Mouse (Mus musculus) embryo, embryonic 11 days (tissue): ENCODE results near the gene Tpte.

Experiments used
- DNase-seq: peaks from one replicate; pipeline ENCODE4 v3.0.0-alpha.2; 2015

Gene Tpte

DNA sequence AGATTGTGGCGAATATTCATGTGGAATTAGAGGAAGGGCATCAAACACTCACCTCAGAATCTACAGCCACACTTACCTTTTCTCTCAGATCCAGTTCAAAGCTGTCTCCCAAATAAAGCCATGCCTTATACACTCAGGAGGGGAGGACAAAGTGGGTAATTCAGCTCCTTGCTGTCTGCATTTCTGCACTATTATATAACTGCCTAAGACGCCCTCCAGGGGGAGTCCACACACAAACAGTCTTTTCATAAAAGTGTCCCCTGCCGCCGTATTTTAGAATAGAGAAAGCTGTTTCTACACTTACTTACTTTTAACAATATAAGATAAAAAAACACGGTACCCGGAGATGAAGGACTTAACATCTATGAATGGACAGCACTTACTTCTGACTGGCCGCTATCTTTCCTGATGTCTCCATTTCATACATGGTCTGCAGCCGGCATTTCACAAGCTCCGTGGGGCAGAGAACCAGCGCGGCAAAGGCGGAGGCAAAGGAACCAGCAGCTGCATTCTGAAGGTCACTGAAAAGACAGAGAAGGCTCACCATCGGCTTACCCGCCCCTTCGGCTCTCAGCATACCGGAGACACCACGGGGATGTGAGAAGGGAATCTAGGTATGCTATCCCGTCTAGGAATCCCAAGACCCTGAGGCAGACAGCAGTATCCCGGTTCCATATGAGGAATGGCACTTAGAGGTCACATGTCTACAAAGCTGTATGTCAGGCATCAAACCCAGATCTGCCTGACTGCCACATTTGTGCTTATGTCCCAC lies 99.8 kb downstream of the Tpte start:
- DNase-seq, result no peak

DNA sequence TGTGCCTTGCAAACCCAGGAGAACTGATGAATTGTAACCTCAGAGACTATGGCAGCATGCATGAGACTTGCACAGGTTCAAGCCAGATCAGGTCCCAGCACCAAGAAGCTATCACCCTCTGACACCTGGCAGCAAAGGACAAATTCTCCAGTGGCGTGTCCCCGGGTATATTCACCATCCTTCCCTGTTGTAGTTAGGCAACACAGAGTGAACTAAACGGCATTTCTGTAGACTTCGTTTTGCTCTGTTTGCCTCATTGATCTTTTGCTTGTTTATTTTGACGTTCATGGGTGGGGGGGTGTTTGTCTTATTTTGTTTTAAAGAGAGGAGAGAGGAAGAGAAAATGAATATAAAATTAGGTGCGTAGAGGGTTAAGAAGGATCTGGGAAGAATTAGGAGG lies 101.9 kb downstream of the Tpte start:
- no peak for DNase-seq

DNA sequence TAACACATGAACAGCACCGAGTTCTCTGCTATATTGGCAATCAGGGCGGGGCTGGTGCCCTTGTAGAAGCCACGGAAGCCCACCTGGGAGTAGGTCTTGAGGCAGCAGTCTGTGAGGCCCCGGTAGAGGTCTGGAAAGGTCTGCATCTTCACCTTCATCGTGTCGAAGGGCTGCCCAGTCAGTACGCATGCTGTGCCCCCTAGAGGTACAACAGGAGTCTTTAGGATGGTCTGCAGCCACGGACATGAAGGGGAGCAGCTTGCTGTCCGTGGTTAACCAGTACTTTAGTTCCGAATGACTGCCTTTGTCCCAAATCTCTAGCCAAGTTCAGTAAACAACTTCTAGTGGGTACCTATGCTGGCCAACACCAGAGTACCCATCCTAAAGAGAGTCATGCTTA lies 106.6 kb downstream of the Tpte start:
- DNase-seq, result no peak

DNA sequence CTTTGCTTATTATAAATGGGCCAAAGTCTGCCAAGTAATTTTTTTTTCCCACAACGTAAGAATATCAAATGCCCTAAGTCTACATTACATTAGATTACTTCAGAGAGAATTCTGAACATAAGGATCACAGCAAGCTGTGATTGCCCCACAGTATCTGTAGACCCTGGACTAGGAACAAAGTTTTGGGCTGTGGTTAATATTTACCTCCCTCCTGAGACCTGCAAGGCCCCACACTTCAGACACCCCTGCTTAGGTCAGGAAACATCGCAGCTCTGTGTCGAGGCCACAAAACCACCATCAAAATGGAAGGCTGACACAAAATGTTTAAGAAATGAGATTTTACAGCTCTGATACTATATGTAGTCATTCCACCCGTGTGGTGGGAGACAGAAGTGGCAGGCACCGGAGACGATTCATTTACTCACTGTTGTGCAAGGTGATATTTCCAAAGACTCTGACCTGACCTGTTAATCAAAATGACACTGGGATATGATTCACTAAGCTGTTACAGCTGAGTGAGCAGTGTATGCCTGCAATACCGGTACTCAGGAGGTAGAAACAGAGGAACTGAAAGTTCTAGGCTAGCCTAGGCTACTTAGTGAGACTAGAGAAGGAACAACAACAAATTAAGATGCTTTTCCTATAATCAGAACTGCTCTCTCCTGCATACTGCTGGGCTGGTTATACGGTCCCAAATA lies 107.7 kb downstream of the Tpte start:
- DNase-seq, result no peak

DNA sequence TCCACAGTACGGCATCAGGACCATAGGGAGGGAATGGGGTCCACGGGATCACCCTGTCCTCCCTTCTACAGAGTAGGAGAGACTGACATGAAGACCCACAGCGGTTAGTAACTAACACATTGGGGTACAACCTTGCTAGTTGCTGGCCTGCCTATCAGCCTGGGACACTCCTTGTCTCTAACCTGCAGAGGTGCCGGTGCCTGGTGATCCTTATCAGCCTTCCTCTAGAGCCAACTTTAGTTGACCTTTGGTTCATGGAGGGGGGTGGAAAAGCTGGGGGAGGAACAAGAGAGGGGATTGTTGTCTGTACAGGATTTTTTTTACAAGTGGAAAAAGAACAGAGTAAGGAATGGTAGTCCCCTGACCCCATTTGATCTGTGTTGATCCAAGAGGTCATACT lies 111.2 kb downstream of the Tpte start:
- no peak for DNase-seq

DNA sequence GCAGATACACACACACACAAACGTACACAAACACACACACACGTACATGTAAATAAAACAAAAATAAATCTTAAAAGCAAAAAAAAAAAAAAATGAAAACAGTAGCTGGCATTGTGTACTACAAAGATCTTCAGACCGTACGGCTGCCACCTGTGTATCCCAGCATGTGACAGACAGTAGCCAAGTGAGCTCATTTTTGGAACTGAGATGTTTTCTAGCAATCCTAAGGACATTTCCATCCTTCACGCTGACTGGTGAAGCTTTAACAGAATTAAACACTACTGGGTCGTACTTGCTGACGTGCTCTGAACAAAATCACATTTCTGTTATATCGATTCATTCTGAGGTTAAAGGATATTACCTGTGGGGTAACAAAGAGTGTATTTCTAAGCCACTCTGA lies 112.0 kb downstream of the Tpte start:
- DNase-seq, result no peak

DNA sequence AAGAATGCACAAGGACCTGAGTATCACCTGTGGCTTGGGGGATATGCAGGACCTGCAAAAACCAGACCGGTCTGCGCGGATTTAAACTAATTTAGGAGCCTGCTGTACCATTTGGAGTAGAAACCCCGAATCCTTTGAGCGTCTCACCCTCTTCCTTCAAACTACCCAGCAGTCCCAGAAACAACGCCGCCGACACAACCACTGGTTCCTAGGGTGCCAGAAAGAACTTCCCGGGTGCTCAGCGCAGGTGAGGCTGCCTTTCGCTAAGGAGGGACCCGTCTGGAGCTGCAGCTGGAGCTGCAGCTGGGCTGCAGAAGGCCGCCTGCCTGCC lies 114.5 kb downstream of the Tpte start:
- no peak for DNase-seq

DNA sequence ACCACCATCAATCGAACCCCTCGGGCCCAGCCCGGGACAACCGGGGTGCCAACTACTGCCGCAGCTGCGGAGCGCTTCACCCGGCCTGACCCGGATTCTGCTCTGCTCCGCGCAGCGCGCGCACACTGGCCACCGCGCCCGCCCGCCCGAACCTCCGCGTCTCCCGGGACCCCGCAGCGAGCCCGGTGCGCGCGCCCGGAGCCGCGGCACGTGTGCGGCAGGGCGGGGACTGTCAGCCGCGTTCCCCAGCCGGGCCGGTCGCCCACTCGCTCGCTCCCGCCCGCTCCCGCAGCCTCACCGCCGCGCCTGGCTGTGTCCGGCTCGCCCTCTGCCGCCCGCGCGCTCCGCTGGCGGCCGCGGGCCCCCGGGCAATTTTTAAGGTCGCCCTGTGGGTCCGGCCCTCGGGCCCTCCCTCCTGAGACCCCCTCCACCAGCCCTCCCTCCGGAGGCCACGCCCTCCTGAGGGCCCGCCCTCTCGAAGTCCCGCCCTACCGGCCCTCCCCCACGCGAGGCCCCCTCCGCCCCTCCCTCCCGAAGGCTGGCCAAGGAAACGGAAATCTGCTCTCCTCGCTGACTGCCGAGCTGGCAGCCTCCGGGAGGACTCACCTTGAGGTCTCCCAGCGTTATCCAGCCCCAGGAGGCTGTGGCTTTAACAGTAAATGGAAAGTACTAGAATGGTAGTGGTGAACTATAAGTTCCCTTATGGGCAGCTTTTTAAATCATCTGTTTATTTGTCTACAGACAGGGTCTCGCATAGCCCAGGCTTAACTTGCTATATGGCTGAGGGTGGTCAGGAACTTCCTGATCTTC lies 115.1 kb downstream of the Tpte start, which contains the start of gene Slc25a15:
Gene Slc25a15, minus strand, starts transcription at position 456 of the 810 bp plus-strand sequence.
- DNase-seq, result peak; percentile 94

DNA sequence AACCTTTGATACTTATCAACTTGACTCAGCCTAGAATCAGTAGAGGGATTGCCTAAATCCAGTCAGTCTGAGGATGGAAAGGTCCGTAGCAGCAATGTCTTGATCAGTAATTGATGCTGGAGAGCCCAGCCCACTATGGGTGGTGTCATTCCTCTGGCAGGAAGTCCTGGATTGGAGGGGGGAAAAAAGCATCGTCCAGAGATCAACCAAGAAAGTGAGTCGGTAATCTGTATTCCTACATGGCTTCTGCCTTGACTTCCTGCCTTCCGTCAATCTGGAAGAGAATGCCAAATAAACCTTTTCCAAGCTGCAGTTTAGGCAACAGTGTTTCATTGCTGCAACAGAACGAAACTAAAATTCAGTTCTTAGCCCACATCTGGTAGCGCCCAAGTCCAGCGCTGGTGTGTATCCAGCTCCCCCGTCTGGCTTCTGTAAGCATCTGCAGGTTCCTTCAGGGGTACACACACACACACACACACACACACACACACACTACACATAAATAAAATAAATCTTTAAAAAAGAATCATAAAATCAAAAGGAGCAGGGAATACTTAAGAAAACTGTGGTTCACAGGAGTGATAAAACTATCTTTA lies 116.1 kb downstream of the Tpte start:
- no peak for DNase-seq

DNA sequence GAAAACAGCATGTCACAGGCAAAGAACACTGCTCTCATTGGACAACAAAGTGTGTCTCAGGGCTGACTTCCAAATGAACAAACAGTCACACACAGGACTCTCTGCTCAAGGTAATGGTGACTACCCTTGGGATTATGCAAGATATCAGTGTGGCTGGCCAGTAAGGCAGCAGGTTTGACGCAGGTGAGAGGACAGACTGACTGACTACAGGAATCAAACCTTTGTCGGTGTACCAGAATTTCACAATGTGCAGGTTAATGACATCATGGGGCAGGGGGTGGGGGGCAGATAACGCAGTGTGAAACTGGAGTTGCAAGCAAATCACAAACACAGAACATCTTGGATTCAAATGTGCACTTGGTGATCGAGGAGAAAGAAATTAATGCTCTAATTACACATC lies 117.4 kb downstream of the Tpte start:
- DNase-seq, result no peak

DNA sequence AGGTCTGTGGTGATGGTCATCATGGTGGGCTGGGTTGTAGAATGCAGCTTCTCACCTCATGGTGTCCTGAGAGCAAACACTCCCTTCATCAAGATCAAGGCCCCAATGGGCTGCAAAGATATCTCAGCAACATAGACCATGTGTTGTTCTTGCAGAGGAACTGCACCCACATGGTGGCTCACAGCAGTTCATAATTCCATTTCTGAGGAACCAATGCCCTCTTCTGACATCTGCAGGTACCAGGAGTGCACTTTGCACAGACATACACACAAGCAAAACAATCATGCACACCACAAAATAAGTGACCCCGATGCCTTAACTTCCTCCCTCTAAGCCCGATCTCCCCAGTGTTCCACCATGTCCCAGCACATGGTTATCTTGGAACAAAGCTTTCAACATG lies 120.0 kb downstream of the Tpte start:
- DNase-seq, result no peak

DNA sequence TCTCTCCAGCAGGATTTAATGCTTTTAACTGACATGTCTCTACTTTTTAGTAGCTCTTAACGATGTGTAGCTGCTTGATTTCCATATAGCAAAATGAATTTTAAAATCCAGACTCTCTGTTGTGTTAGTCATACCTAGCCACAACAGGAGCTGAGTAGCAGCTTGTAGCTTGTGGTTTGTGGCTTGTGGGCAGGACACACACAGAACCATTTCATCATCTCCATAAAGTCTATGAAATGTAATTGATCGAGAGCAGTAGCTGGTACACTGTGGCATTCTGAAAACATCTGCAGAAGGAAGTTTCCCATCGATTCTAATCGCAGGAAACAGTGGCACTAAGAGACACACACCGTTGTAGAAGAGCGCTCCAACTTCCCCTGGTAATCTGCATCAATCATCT lies 122.5 kb downstream of the Tpte start:
- no peak for DNase-seq

DNA sequence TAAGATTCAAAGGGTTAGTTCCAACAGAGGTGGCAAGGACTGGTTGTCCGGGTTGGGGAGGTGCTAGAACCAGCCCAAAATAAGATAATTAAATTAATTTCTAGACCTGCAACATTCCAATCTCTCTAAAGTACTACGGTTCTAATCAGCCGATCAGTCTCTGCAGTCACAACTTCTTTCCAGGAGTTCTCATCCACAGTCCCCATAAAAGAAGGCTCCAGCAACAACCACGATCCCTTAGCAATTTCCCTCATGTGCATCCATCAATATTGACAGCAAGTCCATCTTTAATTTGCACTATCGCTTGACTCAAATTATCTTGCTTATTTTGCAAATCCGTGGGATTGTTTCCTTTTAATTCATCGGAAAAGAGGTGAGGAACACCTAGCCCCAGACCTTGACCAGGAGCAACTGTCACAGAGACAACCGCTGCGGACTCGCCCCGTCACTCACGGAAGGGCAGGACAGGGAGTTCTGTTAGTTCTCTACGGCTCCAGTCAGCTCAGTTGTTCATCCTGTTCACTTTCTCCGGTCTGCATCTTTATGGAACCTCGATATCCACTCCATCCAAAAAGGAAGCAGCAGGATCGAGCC lies 127.5 kb downstream of the Tpte start:
- no peak for DNase-seq

DNA sequence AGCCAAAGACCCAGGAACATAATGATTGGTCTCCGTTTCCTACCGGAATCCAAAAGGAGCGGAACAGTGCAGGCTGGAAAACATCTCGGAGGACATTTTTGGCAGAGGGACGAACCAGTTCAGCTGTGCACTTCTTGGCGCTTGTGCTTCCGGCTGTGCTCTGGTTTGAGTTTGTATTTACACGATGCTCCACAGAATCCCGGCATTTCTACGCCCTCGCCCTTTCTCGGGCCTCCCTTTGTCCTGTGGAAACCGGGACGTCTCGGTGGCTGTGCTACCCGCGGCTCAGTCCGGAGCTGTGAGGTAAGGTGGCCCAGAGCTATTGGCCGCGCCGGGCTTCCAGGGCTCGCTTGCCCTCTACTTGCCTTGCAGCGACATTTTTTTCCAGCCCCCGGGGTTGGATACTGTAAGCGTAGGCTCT lies 128.1 kb downstream of the Tpte start, which contains the start of gene Mrps31:
Gene Mrps31, plus strand, starts transcription at position 80 of the 421 bp plus-strand sequence.
- peak; percentile 90 for DNase-seq

DNA sequence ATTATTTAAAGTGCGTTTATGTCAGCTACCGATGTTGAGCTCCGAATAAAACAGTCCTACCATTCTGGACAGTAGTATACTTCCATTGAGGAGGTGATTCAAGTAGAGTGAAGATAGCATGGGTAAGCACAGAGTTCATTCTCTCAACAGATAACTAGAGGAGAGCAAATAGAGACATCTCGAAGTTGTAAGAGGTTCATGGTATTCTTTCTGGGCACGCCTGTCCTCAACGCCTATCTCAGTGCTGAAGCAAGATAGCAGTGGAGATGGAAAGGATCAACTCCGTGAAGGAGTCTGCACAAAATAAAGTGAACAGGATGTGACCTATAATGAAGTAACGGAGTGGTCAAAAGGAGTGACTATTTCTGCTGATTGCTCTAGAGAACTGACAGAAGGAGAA lies 128.7 kb downstream of the Tpte start:
- no peak for DNase-seq
